Mouse (Mus musculus) testis, adult 2 months (tissue): ENCODE results near the gene Cep55.

Experiments
- CTCF ChIP-seq: fragments of 200-500 bp; IDR thresholded peaks from 2 replicates; pipeline ENCODE4 v1.5.1; 2012; ENCODE audit warnings: low read depth, mild to moderate bottlenecking, inconsistent platforms, low read length, moderate library complexity; ENCODE audit not compliant: control insufficient read depth, insufficient read depth, insufficient replicate concordance
- POLR2A ChIP-seq: fragments of 200-500 bp; IDR thresholded peaks from 2 replicates; pipeline ENCODE4 v1.6.1; 2012; ENCODE audit warnings: low read depth, mild to moderate bottlenecking, inconsistent platforms, low read length, moderate library complexity; ENCODE audit not compliant: control insufficient read depth

GRCm38 (mm10) chr19:38029292-38029691 is 25.5 kb upstream of the Cep55 start:
- TF ChIP-seq CTCF (no peak), POLR2A (no peak)
